Mouse (Mus musculus): Measurements from ENCODE around the gene Themis2.
A peak's percentile ranks its signal among the peaks of the same experiment; 100 is the strongest.

The Themis2 gene

GRCm38 (mm10) chr4:132796196-132796886, at the start of gene Themis2:
Gene Themis2 (minus strand): TSS chr4:132796387.
- no peak for DNase-seq (ENCODE audit: low read depth, low spot score)

GRCm38 (mm10) chr4:132843705-132844071, 47.5 kb upstream of the Themis2 start:
- no peak for DNase-seq (ENCODE audit: low read depth, low spot score)

GRCm38 (mm10) chr4:132842970-132843704, 47.0 kb upstream of the Themis2 start, which contains the start of gene Ppp1r8:
Gene Ppp1r8 (minus strand): TSS chr4:132843169.
- DNase-seq (ENCODE audit: low read depth, low spot score), result peak; percentile 78

GRCm38 (mm10) chr4:132842281-132842906, 46.2 kb upstream of the Themis2 start:
- DNase-seq (ENCODE audit: low read depth, low spot score), result no peak

GRCm38 (mm10) chr4:132841493-132841892, 45.3 kb upstream of the Themis2 start:
- DNase-seq (ENCODE audit: low read depth, low spot score), result no peak

GRCm38 (mm10) chr4:132823614-132824366, 27.6 kb upstream of the Themis2 start:
- DNase-seq (ENCODE audit: low read depth, low spot score), result no peak

GRCm38 (mm10) chr4:132818442-132818841, 22.3 kb upstream of the Themis2 start:
- no peak for DNase-seq (ENCODE audit: low read depth, low spot score)

- DNase-seq (ENCODE audit: low read depth, low spot score), result no peak
Observed at GRCm38 (mm10) chr4:132816855-132817254, 20.7 kb upstream of the Themis2 start.

- no peak for DNase-seq (ENCODE audit: low read depth, low spot score)
Observed at GRCm38 (mm10) chr4:132816404-132816803, 20.2 kb upstream of the Themis2 start.

GRCm38 (mm10) chr4:132809621-132810020, 13.4 kb upstream of the Themis2 start:
- no peak for DNase-seq (ENCODE audit: low read depth, low spot score)

- DNase-seq (ENCODE audit: low read depth, low spot score), result no peak
Observed at GRCm38 (mm10) chr4:132807771-132808641, 11.8 kb upstream of the Themis2 start.

GRCm38 (mm10) chr4:132806620-132807191, 10.5 kb upstream of the Themis2 start:
- no peak for DNase-seq (ENCODE audit: low read depth, low spot score)

- no peak for DNase-seq (ENCODE audit: low read depth, low spot score)
Observed at GRCm38 (mm10) chr4:132805599-132806197, 9.5 kb upstream of the Themis2 start.

GRCm38 (mm10) chr4:132805146-132805545, 9.0 kb upstream of the Themis2 start:
- DNase-seq (ENCODE audit: low read depth, low spot score), result no peak

- DNase-seq (ENCODE audit: low read depth, low spot score), result no peak
Observed at GRCm38 (mm10) chr4:132804331-132804730, 8.1 kb upstream of the Themis2 start.

GRCm38 (mm10) chr4:132803876-132804275, 7.7 kb upstream of the Themis2 start:
- no peak for DNase-seq (ENCODE audit: low read depth, low spot score)

- no peak for DNase-seq (ENCODE audit: low read depth, low spot score)
Observed at GRCm38 (mm10) chr4:132803212-132803611, 7.0 kb upstream of the Themis2 start.

GRCm38 (mm10) chr4:132802171-132802637, 6.0 kb upstream of the Themis2 start:
- DNase-seq (ENCODE audit: low read depth, low spot score), result no peak

GRCm38 (mm10) chr4:132801176-132802077, 5.2 kb upstream of the Themis2 start:
- no peak for DNase-seq (ENCODE audit: low read depth, low spot score)

Measured in retina, adult 2 months (tissue).